Mouse (Mus musculus) spleen, adult 2 months (tissue): ENCODE measurements around the gene Lekr1.

Experiments used
- CTCF ChIP-seq: fragments of 200-500 bp; IDR thresholded peaks from 2 replicates; pipeline ENCODE4 v1.5.1; 2011; ENCODE audit warnings: mild to moderate bottlenecking, inconsistent platforms; ENCODE audit not compliant: insufficient read depth, insufficient read length, insufficient replicate concordance; ENCODE audit errors: extremely low read depth
- POLR2A ChIP-seq: fragments of 200-500 bp; IDR thresholded peaks from 2 replicates; pipeline ENCODE4 v1.6.1; 2011; ENCODE audit warnings: low read depth, low read length, inconsistent platforms

- no peak for TF ChIP-seq POLR2A
- TF ChIP-seq CTCF, result no peak
These were observed 56.9 kb downstream of the Lekr1 start for GRCm38 (mm10) chr3:65722897-65723296.
